Mouse (Mus musculus) heart, embryonic 13.5 days (tissue): ENCODE data around the gene Ccdc65. TPM values are rescaled to one million over a fixed set of nuclear protein-coding genes. Genes with fewer than 3 reads are reported as not detected.

Experiments used
- ATAC-seq: fragments of 200-750 bp; cut with Nextera tagmentation; 2 replicates; pipeline ENCODE4 v1.8.0; 2017; ENCODE audit warnings: moderate TSS enrichment; ENCODE audit not compliant: insufficient number of reproducible peaks, low FRiP score, low TSS enrichment; ENCODE audit errors: extremely low read depth
- H3K27ac ChIP-seq: fragments of 300-500 bp; sonication (generic); replicated peaks from 2 replicates; pipeline ENCODE4 v1.5.1; 2015; ENCODE audit warnings: moderate library complexity, mild to moderate bottlenecking, inconsistent platforms
- H3K27me3 ChIP-seq: fragments of 300-500 bp; sonication (generic); replicated peaks from 2 replicates; pipeline ENCODE4 v1.6.1; 2015; ENCODE audit warnings: mild to moderate bottlenecking, inconsistent platforms
- H3K36me3 ChIP-seq: fragments of 300-500 bp; sonication (generic); 2 replicates; pipeline ENCODE4 v1.6.1; 2015; ENCODE audit warnings: mild to moderate bottlenecking, inconsistent platforms
- H3K4me1 ChIP-seq: fragments of 300-500 bp; sonication (generic); 2 replicates; pipeline ENCODE4 v1.6.1; 2015; ENCODE audit warnings: inconsistent platforms
- H3K4me2 ChIP-seq: fragments of 300-500 bp; sonication (generic); 2 replicates; pipeline ENCODE4 v1.6.1; 2015; ENCODE audit warnings: inconsistent platforms, mild to moderate bottlenecking, moderate library complexity
- H3K4me3 ChIP-seq: fragments of 300-500 bp; sonication (generic); 2 replicates; pipeline ENCODE4 v1.5.1; 2015; ENCODE audit warnings: moderate library complexity, mild to moderate bottlenecking, inconsistent platforms
- H3K9ac ChIP-seq: fragments of 300-500 bp; sonication (generic); 2 replicates; pipeline ENCODE4 v1.6.1; 2015; ENCODE audit warnings: inconsistent platforms, mild to moderate bottlenecking, moderate library complexity
- H3K9me3 ChIP-seq: fragments of 300-500 bp; sonication (generic); 2 replicates; pipeline ENCODE4 v1.6.1; 2016; ENCODE audit warnings: inconsistent platforms
- WGBS: fragments of 180-500 bp; shearing (Covaris S2); methylation state at CpG from one replicate; pipeline ENCODE4 v1.1.7; 2015; ENCODE audit warnings: mixed read lengths; 5-methylcytosine and 5-hydroxymethylcytosine counted together
- polyA plus RNA-seq: library from polyadenylated mRNA; unstranded; fragments of >200 nt; fragmentation: Nextera tagmentation; extraction: Ambion mirVana; gene quantifications from 2 replicates; pipeline ENCODE4 v1.2.1, GENCODE M21; 2015

The Ccdc65 gene
- polyA plus RNA-seq, 1 experiment from 2014 or later, result 0.39 TPM

GRCm38 (mm10) chr15:98771813-98772425 lies 63.9 kb downstream of the Ccdc65 start:
- Histone ChIP-seq H3K9ac (peak overlapping the region; percentile 62), H3K27me3 (peaks cover 92% of the 10 kb centered on the region)

GRCm38 (mm10) chr15:98772511-98773211 lies 64.7 kb downstream of the Ccdc65 start:
- WGBS, result 3% methylated on average over 36 of the region's 36 CpGs
- H3K4me3 ChIP-seq, result peak overlapping the region; percentile 51
- H3K9ac ChIP-seq, result peak overlapping the region; percentile 62
- no peaks in the 10 kb centered on the region for H3K9me3 ChIP-seq
- H3K4me2 ChIP-seq, result peak overlapping the region; percentile 74
- no peak for ATAC-seq
- H3K4me1 ChIP-seq, result peaks cover 33% of the 10 kb centered on the region
- no peak overlapping the region for H3K27ac ChIP-seq
- peaks cover 99% of the 10 kb centered on the region for H3K27me3 ChIP-seq
- no peaks in the 10 kb centered on the region for H3K36me3 ChIP-seq

More at GRCm38 (mm10) chr15:98771813-98772425, 63.9 kb downstream of the Ccdc65 start:
- Histone ChIP-seq H3K4me3 (peak overlapping the region; percentile 51), H3K4me1 (peaks cover 25% of the 10 kb centered on the region), H3K27ac (no peak overlapping the region), H3K36me3 (no peaks in the 10 kb centered on the region), H3K4me2 (peak overlapping the region; percentile 74), H3K9me3 (no peaks in the 10 kb centered on the region)
- WGBS, result 8% methylated on average over 12 of the region's 12 CpGs
- no peak for ATAC-seq

Other genes starting within 250 kb of the Ccdc65 start
- not detected in 2 replicates for gene OR5BS1P, start 238.3 kb upstream of the Ccdc65 start, polyA plus RNA-seq
- not detected in 2 replicates for gene Lalba, start 225.5 kb upstream of the Ccdc65 start, polyA plus RNA-seq
- not detected in 2 replicates for gene Olfr279, start 215.8 kb upstream of the Ccdc65 start, polyA plus RNA-seq
- 80.4 and 81.1 TPM in 2 replicates for gene Kansl2, start 173.9 kb upstream of the Ccdc65 start, polyA plus RNA-seq
- gene Ccnt1, start 137.3 kb upstream of the Ccdc65 start, polyA plus RNA-seq, result 35.2 and 35.8 TPM in 2 replicates
- 0.29 and 0.48 TPM in 2 replicates for gene 4930415O20Rik, start 137.2 kb upstream of the Ccdc65 start, polyA plus RNA-seq
- gene Adcy6, start 98.1 kb upstream of the Ccdc65 start, polyA plus RNA-seq, result 29.0 and 32.4 TPM in 2 replicates
- gene Cacnb3, start 77.4 kb upstream of the Ccdc65 start, polyA plus RNA-seq, result 9.5 and 10.8 TPM in 2 replicates
- gene Ddx23, start 45.3 kb upstream of the Ccdc65 start, polyA plus RNA-seq, result 16.5 and 20.8 TPM in 2 replicates
- 1.3 TPM in 2 replicates for gene Rnd1, start 30.7 kb upstream of the Ccdc65 start, polyA plus RNA-seq
- 19.8 and 24.5 TPM in 2 replicates for gene Fkbp11, start 20.0 kb downstream of the Ccdc65 start, polyA plus RNA-seq
- gene Arf3, start 55.0 kb downstream of the Ccdc65 start, polyA plus RNA-seq, result 31.2 and 32.5 TPM in 2 replicates
- gene Wnt10b, start 69.9 kb downstream of the Ccdc65 start, polyA plus RNA-seq, result 0.07 TPM in 1 of 2 replicates, not detected in the other
- not detected in 2 replicates for gene Wnt1, start 81.7 kb downstream of the Ccdc65 start, polyA plus RNA-seq
- gene Ddn, start 101.3 kb downstream of the Ccdc65 start, polyA plus RNA-seq, result 0.09 and 0.16 TPM in 2 replicates
- gene Prkag1, start 123.3 kb downstream of the Ccdc65 start, polyA plus RNA-seq, result 88.3 and 95.1 TPM in 2 replicates
- gene Kmt2d, start 163.0 kb downstream of the Ccdc65 start, polyA plus RNA-seq, result 8.1 and 8.9 TPM in 2 replicates
- gene Rhebl1, start 186.3 kb downstream of the Ccdc65 start, polyA plus RNA-seq, result 6.2 and 6.6 TPM in 2 replicates
- gene Dhh, start 190.3 kb downstream of the Ccdc65 start, polyA plus RNA-seq, result 2.1 and 2.3 TPM in 2 replicates
- 13.5 and 15.0 TPM in 2 replicates for gene Lmbr1l, start 210.0 kb downstream of the Ccdc65 start, polyA plus RNA-seq
- gene Tuba1b, start 226.4 kb downstream of the Ccdc65 start, polyA plus RNA-seq, result 1,584 and 1,655 TPM in 2 replicates
- gene Gm49450, start 245.3 kb downstream of the Ccdc65 start, polyA plus RNA-seq, result not detected in 2 replicates
- 1,012 and 1,030 TPM in 2 replicates for gene Tuba1a, start 245.5 kb downstream of the Ccdc65 start, polyA plus RNA-seq